Mouse (Mus musculus): ENCODE data around the gene Rfc4. TPM values are rescaled to one million over a fixed set of nuclear protein-coding genes. Genes with fewer than 3 reads are reported as not detected.
"Not testable (repeated sequence)": the region's sequence is repeated elsewhere in the genome, so short reads cannot be mapped to it uniquely, and the experiment has no call there.

Rfc4 gene
- total RNA-seq, 2 experiments from 2014 or later = 4.1 to 6.6 TPM

DNA sequence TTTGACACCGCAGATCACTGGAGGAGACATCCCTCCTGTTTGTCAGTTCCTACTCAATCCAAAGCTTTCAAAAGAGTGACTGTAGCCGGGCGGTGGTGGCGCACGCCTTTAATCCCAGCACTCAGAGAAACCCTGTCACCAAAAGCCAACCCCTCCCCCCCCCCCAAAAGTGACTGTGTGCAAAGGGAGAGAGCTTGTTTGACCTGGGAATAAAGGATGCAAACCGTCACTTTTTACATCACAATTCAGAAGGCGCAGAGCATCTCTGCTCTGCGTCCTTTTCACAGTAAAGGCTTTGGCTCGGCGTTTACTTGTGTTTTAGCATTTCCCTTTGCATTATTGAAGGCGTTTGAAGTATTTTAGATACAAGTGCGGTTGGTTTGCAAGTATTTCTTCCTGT lies 27.9 kb downstream of the Rfc4 start:
- H3K27ac ChIP-seq = no peak overlapping the region
- no peak for DNase-seq (ENCODE audit: extremely low spot score in 1 of 2, low spot score in 2 of 2)
- intact Hi-C loops (cut with DNase I) = no loop called here
- no peak for TF ChIP-seq CTCF (IDR thresholded peaks at IDR 0.05)
- peak overlapping the region; percentile 36 for H3K4me3 ChIP-seq

- intact Hi-C loops (cut with DNase I); DNase-seq (ENCODE audit: extremely low spot score in 1 of 2, low spot score in 2 of 2); H3K4me3 ChIP-seq; H3K27ac ChIP-seq: not testable (repeated sequence)
Observed at GRCm38 (mm10) chr16:23098105-23098452, 29.5 kb downstream of the Rfc4 start.

GRCm38 (mm10) chr16:23097290-23098104 lies 30.0 kb downstream of the Rfc4 start:
- H3K27ac ChIP-seq; DNase-seq (ENCODE audit: extremely low spot score in 1 of 2, low spot score in 2 of 2); intact Hi-C loops (cut with DNase I); H3K4me3 ChIP-seq: not testable (repeated sequence)

- intact Hi-C loops (cut with DNase I); H3K4me3 ChIP-seq; H3K27ac ChIP-seq; DNase-seq (ENCODE audit: extremely low spot score in 1 of 2, low spot score in 2 of 2): not testable (repeated sequence)
Observed at GRCm38 (mm10) chr16:23096886-23097285, 30.7 kb downstream of the Rfc4 start.

- H3K4me3 ChIP-seq; H3K27ac ChIP-seq; intact Hi-C loops (cut with DNase I); DNase-seq (ENCODE audit: extremely low spot score in 1 of 2, low spot score in 2 of 2): not testable (repeated sequence)
Observed at GRCm38 (mm10) chr16:23095581-23095980, 32.0 kb downstream of the Rfc4 start.

- no peak overlapping the region for H3K27ac ChIP-seq
- intact Hi-C loops (cut with DNase I) = no loop called here
- TF ChIP-seq CTCF (IDR thresholded peaks at IDR 0.05) = no peak
- no peak for DNase-seq (ENCODE audit: extremely low spot score in 1 of 2, low spot score in 2 of 2)
- no peak overlapping the region for H3K4me3 ChIP-seq
Observed at GRCm38 (mm10) chr16:23094136-23094535, 33.4 kb downstream of the Rfc4 start.

DNA sequence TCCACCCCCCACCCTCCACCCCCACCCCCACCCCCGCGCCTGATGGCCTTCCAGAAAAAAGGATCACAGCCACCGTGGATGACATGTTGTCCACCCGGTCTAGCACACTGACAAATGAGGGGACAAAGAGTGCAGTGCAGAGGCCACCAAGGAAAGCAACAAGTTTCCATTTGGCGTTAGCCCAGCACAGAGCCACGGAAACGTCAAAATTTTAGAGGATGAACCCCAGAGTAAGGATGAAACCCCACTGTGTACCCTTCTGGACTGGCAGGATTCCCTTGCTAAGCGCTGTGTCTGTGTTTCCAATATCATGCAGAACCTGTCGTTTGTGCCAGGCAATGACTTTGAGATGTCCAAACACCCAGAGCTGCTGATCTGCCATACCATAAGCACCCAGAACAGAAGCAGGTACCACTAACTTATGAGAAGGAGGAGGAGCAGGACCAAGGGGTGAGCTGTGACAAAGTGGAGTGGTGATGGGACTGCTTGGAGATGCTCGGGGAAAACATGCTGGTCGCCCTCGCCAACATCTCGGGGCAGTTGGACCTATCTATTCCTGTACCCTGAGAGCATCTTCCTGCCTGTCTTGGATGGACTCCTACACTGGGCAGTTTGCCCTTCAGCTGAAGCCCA lies 34.1 kb downstream of the Rfc4 start:
- no peak for DNase-seq (ENCODE audit: extremely low spot score in 1 of 2, low spot score in 2 of 2)
- TF ChIP-seq CTCF (IDR thresholded peaks at IDR 0.05) = no peak
- Histone ChIP-seq H3K27ac (no peak overlapping the region), H3K4me3 (no peak overlapping the region)
- intact Hi-C loops (cut with DNase I) = no loop called here

- H3K27ac ChIP-seq; H3K4me3 ChIP-seq; intact Hi-C loops (cut with DNase I); DNase-seq (ENCODE audit: extremely low spot score in 1 of 2, low spot score in 2 of 2): not testable (repeated sequence)
Observed at GRCm38 (mm10) chr16:23091345-23091744, 36.2 kb downstream of the Rfc4 start.

GRCm38 (mm10) chr16:23088491-23088890 lies 39.0 kb downstream of the Rfc4 start:
- not testable (repeated sequence) for DNase-seq (ENCODE audit: extremely low spot score in 1 of 2, low spot score in 2 of 2); H3K4me3 ChIP-seq; H3K27ac ChIP-seq
- intact Hi-C loops (cut with DNase I) = loop anchor here (5.0 kb wide), 2 partner anchors 314 to 864 kb away; no protein-coding TSS in a partner anchor
- peak; percentile 27 for TF ChIP-seq CTCF (IDR thresholded peaks at IDR 0.05)

DNA sequence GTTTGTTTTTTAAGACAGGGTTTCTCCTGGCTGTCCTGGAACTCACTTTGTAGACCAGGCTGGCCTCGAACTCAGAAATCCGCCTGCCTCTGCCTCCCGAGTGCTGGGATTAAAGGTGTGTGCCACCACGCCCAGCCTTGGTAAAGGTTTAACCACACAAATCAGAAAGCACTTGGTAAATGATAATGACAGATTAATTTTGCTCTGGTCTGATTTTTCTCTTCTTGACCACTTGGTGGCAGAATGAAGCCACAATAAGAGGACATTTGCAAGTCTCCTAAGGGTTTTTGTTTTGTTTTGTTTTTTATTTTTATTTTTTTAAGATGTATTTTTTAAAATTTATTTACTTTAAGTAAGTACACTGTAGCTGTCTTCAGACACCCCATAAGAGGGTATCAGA lies 39.8 kb downstream of the Rfc4 start:
- DNase-seq (ENCODE audit: extremely low spot score in 1 of 2, low spot score in 2 of 2); H3K4me3 ChIP-seq; H3K27ac ChIP-seq: not testable (repeated sequence)
- intact Hi-C loops (cut with DNase I) = loop anchor here (2.0 to 5.0 kb wide), 3 partner anchors 47 to 865 kb away; no protein-coding TSS in a partner anchor
- peak; percentile 70 for TF ChIP-seq CTCF (IDR thresholded peaks at IDR 0.05)

DNA sequence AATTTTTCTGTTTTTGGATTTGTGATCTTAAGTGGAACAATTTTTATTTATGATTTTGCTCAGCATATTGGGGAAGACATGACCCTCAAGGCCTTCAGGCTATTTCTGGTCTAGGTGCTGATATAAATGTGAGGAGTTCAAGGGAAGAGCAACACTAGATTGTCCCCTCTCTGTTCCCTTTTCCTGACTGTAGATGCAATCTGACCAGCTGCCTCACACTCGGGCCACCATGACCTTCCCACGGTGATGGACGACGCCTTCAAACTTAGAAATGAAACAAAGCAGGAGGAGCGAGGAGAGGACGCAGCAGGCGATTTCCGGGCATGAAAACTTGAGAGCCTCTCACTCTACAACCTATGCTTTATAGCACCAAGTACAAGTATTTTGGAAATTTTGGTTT lies 40.4 kb downstream of the Rfc4 start:
- DNase-seq (ENCODE audit: extremely low spot score in 1 of 2, low spot score in 2 of 2); H3K27ac ChIP-seq; H3K4me3 ChIP-seq: not testable (repeated sequence)
- intact Hi-C loops (cut with DNase I) = loop anchor here (2.0 to 5.0 kb wide), 3 partner anchors 48 to 865 kb away; no protein-coding TSS in a partner anchor

DNA sequence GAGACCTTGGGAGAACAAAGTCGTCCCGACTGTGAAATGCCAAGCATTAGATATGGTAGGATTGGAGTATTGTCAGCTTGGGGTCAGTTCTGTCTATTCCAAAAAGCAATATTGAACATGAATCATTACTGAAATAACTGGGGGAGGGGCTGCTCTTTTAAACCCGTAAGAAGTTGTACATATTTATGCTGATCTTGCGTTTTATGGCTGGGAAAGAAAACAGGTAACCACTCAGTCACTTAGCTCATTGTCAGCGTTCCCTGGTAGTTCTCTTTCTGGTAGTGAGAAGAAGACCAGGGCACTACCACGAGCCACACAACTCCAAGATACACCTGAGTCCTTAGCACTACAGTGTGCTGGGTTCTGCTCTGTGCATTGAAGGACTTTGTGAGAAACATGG lies 50.0 kb downstream of the Rfc4 start:
- H3K27ac ChIP-seq; intact Hi-C loops (cut with DNase I); H3K4me3 ChIP-seq; DNase-seq (ENCODE audit: extremely low spot score in 1 of 2, low spot score in 2 of 2): not testable (repeated sequence)

Small RNAs within 50 kb of the gene (microRNA-seq; reads per million reads assigned to microRNA genes)
- gene Gm49346 = 0.24 to 0.72 reads per million in 2 experiments

Other genes starting within 250 kb of the Rfc4 start
- not detected for gene Ahsg, start 236.5 kb downstream of the Rfc4 start, total RNA-seq (2021)
- not detected for gene Fetub, start 209.4 kb downstream of the Rfc4 start, total RNA-seq (2021)
- gene Hrg, start 176.7 kb downstream of the Rfc4 start, total RNA-seq (2021) = not detected
- not detected for gene Kng2, start 98.3 kb downstream of the Rfc4 start, total RNA-seq (2021)
- not detected for gene Kng1, start 69.9 kb downstream of the Rfc4 start, total RNA-seq (2021)
- gene Eif4a2, start 20.3 kb downstream of the Rfc4 start, total RNA-seq (2021) = 100 to 1,000 TPM; 838 to 905 TPM
- gene Adipoq, start 18.8 kb upstream of the Rfc4 start, total RNA-seq (2021) = not detected
- 10 to 100 TPM; 16.5 to 18.7 TPM for gene St6gal1, start 97.0 kb upstream of the Rfc4 start, total RNA-seq (2021)

Data from left cerebral cortex, adult 2 months (tissue).